Mouse (Mus musculus): ENCODE results near the gene Tbx21. TPM values are rescaled to one million over a fixed set of nuclear protein-coding genes. Genes with fewer than 3 reads are reported as not detected.

Gene Tbx21
- polyA plus RNA-seq, 1 experiment = 0.56 TPM

DNA sequence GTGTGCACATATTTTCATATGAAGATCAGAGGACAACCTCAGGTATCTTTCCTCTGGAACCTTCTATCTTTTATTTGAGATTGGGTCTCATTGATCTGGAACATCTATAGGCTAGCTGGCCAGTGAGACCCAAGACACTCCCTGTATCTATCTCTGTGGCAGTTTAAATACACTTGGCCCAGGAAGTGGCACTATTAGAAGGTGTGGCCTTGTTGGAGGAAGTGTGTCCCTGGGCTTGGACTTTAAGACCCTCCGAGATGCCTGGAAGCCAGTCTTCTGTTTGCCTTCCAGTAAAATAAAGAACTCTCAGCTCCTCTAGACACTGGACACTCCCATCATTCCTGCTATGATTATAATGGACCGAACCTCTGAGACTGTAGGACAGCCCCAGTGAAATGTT, 45.4 kb downstream of the Tbx21 start:
- 78% methylated on average over 2 of the region's 2 CpGs for WGBS
- H3K4me1 ChIP-seq (ENCODE audit: control insufficient read depth, insufficient read depth, low read length) = no peaks in the 10 kb centered on the region
- no peaks in the 10 kb centered on the region for H3K36me3 ChIP-seq (ENCODE audit: control insufficient read depth, insufficient read depth, low read length)
- no peak for DNase-seq
- H3K4me3 ChIP-seq (ENCODE audit: insufficient read depth, low read depth, low read length) = no peak overlapping the region
- H3K27ac ChIP-seq (ENCODE audit: insufficient read depth, low read depth, low read length) = no peak overlapping the region
- H3K27me3 ChIP-seq (replicated peaks; ENCODE audit: control insufficient read depth, insufficient read depth, low read length) = no peaks in the 10 kb centered on the region
- no peak for TF ChIP-seq POLR2A (IDR thresholded peaks at IDR 0.05; ENCODE audit: low read depth, low read length)

DNA sequence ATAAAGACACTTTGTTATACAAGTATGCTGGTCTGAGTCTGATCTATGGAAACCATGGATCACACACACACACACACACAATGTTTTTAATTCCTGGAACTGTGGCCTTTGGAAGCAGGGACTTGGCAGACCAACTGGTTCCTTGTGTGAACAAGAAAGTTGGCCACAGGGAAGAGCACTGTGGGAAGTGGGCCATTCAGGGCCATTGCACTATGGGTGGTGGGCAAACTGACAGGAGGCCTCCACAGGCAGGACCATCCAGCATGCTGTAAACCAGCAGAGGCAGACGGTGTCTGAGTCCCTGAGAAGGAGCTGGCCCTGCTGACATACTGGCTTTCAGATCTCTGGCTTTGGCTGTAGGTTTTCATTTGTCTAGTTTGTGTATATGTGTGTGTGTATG, 45.8 kb downstream of the Tbx21 start:
- no peak overlapping the region for H3K4me3 ChIP-seq (ENCODE audit: insufficient read depth, low read depth, low read length)
- TF ChIP-seq CTCF (conservative IDR thresholded peaks at IDR 0.05; ENCODE audit: insufficient read depth, insufficient read length, low read depth, low read length) (no peak), POLR2A (IDR thresholded peaks at IDR 0.05; ENCODE audit: low read depth, low read length) (no peak)
- 82% methylated on average over 1 of the region's 1 CpGs for WGBS
- DNase-seq = no peak
- H3K36me3 ChIP-seq (ENCODE audit: control insufficient read depth, insufficient read depth, low read length) = no peaks in the 10 kb centered on the region
- no peak overlapping the region for H3K27ac ChIP-seq (ENCODE audit: insufficient read depth, low read depth, low read length)
- H3K4me1 ChIP-seq (ENCODE audit: control insufficient read depth, insufficient read depth, low read length) = no peaks in the 10 kb centered on the region
- H3K27me3 ChIP-seq (replicated peaks; ENCODE audit: control insufficient read depth, insufficient read depth, low read length) = no peaks in the 10 kb centered on the region

DNA sequence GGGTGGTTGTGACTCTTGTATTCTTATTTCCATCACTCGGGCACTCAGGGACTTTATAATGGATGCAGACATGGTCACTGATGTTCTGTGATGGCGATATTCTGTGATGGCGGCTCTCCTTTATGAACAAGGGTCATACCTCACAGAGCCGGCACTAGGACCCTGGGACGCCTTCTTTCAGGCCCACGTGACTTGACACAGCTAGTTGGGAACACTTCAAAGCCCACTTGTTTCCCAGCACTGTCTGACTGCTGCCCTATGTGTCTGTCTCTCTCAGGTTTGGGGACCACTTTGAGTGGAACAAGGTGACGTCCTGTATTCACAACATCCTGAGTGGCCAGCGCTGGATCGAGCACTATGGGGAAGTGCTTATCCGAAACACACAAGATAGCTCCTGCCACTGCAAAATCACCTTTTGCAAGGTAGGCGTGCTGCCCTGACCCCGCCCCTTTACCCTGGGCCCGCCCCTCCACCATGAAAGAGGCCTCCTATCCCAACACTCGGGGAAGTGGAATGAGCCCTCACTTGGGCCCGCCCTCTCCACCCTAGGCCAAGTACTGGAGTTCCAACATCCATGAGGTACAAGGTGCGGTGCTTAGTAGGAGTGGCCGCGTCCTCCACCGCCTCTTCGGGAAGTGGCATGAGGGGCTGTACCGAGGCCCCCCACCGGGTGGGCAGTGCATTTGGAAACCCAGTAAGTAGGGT, 48.3 kb downstream of the Tbx21 start:
- TF ChIP-seq POLR2A (IDR thresholded peaks at IDR 0.05; ENCODE audit: low read depth, low read length) (no peak), CTCF (conservative IDR thresholded peaks at IDR 0.05; ENCODE audit: insufficient read depth, insufficient read length, low read depth, low read length) (no peak)
- H3K4me1 ChIP-seq (ENCODE audit: control insufficient read depth, insufficient read depth, low read length) = no peaks in the 10 kb centered on the region
- WGBS = 75% methylated on average over 22 of the region's 22 CpGs
- no peak overlapping the region for H3K27ac ChIP-seq (ENCODE audit: insufficient read depth, low read depth, low read length)
- H3K36me3 ChIP-seq (ENCODE audit: control insufficient read depth, insufficient read depth, low read length) = no peaks in the 10 kb centered on the region
- H3K27me3 ChIP-seq (replicated peaks; ENCODE audit: control insufficient read depth, insufficient read depth, low read length) = no peaks in the 10 kb centered on the region
- no peak for DNase-seq
- H3K4me3 ChIP-seq (ENCODE audit: insufficient read depth, low read depth, low read length) = no peak overlapping the region

DNA sequence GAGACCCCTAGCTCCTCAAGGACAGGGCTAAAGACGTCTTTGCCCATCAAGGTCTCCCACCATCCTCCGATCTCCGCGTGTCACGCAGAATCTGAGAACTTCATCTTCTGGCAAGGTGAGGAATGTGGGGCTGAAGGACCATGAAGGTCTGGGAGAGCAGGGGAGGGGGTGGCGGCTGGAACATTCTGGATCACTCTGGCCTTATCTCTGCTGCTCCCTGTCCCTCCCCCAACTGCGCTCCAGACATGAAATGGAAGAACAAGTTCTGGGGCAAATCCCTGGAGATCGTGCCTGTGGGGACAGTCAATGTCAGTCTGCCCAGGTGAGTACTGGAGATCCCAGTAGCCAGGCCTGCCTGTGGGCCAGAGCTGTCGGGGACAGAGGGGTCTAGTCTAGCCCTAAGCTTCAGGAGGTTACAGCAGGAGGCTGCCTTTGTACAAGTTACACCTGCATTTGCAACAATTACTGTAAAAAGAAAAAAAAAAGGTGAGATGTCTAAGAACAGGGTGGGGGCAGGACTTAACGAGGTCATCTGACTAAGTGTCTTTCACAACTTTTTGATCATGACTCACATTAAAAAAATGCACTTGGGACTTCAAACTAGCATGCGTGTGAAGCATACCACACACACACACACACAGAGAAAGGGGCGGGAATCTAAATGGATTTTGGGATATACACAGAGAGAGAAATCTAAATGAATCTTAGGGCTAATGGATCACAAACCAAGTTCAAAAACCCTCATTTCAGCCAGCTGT, 49.4 kb downstream of the Tbx21 start:
- H3K27me3 ChIP-seq (replicated peaks; ENCODE audit: control insufficient read depth, insufficient read depth, low read length) = no peaks in the 10 kb centered on the region
- no peaks in the 10 kb centered on the region for H3K4me1 ChIP-seq (ENCODE audit: control insufficient read depth, insufficient read depth, low read length)
- WGBS = 89% methylated on average over 12 of the region's 12 CpGs
- no peaks in the 10 kb centered on the region for H3K36me3 ChIP-seq (ENCODE audit: control insufficient read depth, insufficient read depth, low read length)
- no peak overlapping the region for H3K4me3 ChIP-seq (ENCODE audit: insufficient read depth, low read depth, low read length)
- no peak overlapping the region for H3K27ac ChIP-seq (ENCODE audit: insufficient read depth, low read depth, low read length)
- DNase-seq = no peak
- TF ChIP-seq POLR2A (IDR thresholded peaks at IDR 0.05; ENCODE audit: low read depth, low read length) = no peak
- no peak for TF ChIP-seq CTCF (conservative IDR thresholded peaks at IDR 0.05; ENCODE audit: insufficient read depth, insufficient read length, low read depth, low read length)

DNA sequence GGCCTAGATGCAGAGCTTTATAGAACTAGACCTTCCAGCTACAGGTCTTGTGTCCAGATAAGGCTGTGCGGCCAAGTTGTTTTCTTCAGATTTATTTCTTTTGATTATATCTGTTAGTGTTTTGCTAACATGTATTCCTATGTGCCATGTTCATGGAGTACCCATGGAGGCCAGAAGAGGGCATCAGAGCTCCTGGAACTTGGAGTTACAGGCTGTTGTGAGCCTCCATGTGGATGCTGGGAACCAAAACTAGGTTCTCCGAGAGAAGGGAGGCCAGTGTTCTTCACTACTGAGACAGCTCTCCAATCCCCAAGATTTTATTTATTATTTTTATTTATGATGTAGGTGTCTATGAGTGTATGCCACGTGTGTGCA, 51.2 kb downstream of the Tbx21 start:
- Histone ChIP-seq H3K4me1 (ENCODE audit: control insufficient read depth, insufficient read depth, low read length) (no peaks in the 10 kb centered on the region), H3K4me3 (ENCODE audit: insufficient read depth, low read depth, low read length) (no peak overlapping the region), H3K27me3 (replicated peaks; ENCODE audit: control insufficient read depth, insufficient read depth, low read length) (no peaks in the 10 kb centered on the region), H3K27ac (ENCODE audit: insufficient read depth, low read depth, low read length) (no peak overlapping the region), H3K36me3 (ENCODE audit: control insufficient read depth, insufficient read depth, low read length) (no peaks in the 10 kb centered on the region)
- TF ChIP-seq CTCF (conservative IDR thresholded peaks at IDR 0.05; ENCODE audit: insufficient read depth, insufficient read length, low read depth, low read length) (0 out of 2 replicates have a peak, but pooled peaks have one; percentile 23), POLR2A (IDR thresholded peaks at IDR 0.05; ENCODE audit: low read depth, low read length) (no peak)
- WGBS = 87% methylated on average over 3 of the region's 3 CpGs
- no peak for DNase-seq

DNA sequence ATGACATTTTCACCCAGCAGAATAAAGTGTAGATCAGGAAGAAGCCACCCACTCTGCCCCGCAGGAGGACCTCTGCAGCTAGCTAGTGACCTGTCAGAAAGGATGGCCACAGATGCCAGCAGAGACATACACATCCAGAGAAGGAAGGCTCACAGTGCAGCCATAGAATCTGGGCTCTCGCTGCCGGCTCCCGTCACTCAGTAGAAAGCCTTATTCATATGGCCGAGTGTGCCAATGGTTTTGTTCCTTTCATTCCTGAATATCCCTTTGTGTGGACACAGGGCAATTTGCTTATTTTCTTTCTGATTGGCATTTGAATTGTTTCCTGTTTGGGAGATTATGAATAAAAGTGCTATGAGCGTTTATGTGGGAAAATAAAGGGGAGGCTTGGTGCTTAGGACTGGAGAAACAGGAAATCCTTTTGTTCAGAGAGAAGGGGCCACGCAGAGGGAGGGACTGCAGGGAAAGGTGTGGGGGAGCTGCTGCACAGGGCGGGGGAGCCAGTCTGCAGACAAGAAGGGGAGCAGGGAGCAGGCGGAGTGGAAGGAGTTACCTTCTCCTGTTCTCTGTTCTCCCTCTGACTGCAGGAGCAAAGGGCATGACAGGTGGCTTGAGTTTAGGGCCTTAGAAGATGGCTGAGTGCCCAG, 51.7 kb downstream of the Tbx21 start:
- no peaks in the 10 kb centered on the region for H3K27me3 ChIP-seq (replicated peaks; ENCODE audit: control insufficient read depth, insufficient read depth, low read length)
- WGBS = 54% methylated on average over 9 of the region's 9 CpGs
- H3K4me1 ChIP-seq (ENCODE audit: control insufficient read depth, insufficient read depth, low read length) = no peaks in the 10 kb centered on the region
- no peaks in the 10 kb centered on the region for H3K36me3 ChIP-seq (ENCODE audit: control insufficient read depth, insufficient read depth, low read length)
- H3K4me3 ChIP-seq (ENCODE audit: insufficient read depth, low read depth, low read length) = no peak overlapping the region
- TF ChIP-seq CTCF (conservative IDR thresholded peaks at IDR 0.05; ENCODE audit: insufficient read depth, insufficient read length, low read depth, low read length) (no peak), POLR2A (IDR thresholded peaks at IDR 0.05; ENCODE audit: low read depth, low read length) (no peak)
- no peak overlapping the region for H3K27ac ChIP-seq (ENCODE audit: insufficient read depth, low read depth, low read length)
- DNase-seq = no peak

DNA sequence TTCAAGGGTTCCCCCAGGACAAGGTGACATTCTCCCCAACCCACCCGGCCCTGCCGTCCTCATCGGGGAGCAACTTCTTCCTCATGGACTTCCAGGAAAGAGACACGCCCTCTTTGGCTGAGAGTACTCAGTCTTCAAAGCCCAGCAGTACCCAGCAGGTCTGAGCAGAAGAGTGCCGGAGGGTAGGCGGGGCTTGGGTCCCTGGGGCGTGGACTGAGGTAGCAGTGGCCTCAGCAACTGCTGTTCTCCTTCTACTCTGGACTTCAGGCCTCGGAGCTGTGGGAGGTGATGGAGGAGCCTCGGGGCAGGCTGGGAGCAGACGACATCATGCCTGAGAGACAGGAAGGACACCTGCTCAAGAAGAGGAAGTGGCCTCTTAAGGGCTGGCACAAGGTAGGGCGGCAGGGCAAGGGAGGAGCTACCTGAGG, 62.9 kb downstream of the Tbx21 start:
- H3K36me3 ChIP-seq (ENCODE audit: control insufficient read depth, insufficient read depth, low read length) = no peaks in the 10 kb centered on the region
- H3K27ac ChIP-seq (ENCODE audit: insufficient read depth, low read depth, low read length) = no peak overlapping the region
- no peak overlapping the region; the same call in 1 of the 2 replicates for H3K4me3 ChIP-seq (ENCODE audit: insufficient read depth, low read depth, low read length)
- TF ChIP-seq POLR2A (IDR thresholded peaks at IDR 0.05; ENCODE audit: low read depth, low read length) (no peak), CTCF (conservative IDR thresholded peaks at IDR 0.05; ENCODE audit: insufficient read depth, insufficient read length, low read depth, low read length) (no peak)
- peaks cover 11% of the 10 kb centered on the region; the same call in 1 of the 2 replicates for H3K4me1 ChIP-seq (ENCODE audit: control insufficient read depth, insufficient read depth, low read length)
- peak; percentile 78 for DNase-seq
- WGBS = 20% methylated on average over 11 of the region's 11 CpGs
- no peaks in the 10 kb centered on the region for H3K27me3 ChIP-seq (replicated peaks; ENCODE audit: control insufficient read depth, insufficient read depth, low read length)
